Mouse (Mus musculus): ENCODE measurements around the gene Sorcs1. TPM values are rescaled to one million over a fixed set of nuclear protein-coding genes. Genes with fewer than 3 reads are reported as not detected.

Sorcs1 gene
- polyA plus RNA-seq (2014; fragmentation: Nextera tagmentation; extraction: Ambion mirVana), result 0.28 and 0.43 TPM in 2 replicates

DNA sequence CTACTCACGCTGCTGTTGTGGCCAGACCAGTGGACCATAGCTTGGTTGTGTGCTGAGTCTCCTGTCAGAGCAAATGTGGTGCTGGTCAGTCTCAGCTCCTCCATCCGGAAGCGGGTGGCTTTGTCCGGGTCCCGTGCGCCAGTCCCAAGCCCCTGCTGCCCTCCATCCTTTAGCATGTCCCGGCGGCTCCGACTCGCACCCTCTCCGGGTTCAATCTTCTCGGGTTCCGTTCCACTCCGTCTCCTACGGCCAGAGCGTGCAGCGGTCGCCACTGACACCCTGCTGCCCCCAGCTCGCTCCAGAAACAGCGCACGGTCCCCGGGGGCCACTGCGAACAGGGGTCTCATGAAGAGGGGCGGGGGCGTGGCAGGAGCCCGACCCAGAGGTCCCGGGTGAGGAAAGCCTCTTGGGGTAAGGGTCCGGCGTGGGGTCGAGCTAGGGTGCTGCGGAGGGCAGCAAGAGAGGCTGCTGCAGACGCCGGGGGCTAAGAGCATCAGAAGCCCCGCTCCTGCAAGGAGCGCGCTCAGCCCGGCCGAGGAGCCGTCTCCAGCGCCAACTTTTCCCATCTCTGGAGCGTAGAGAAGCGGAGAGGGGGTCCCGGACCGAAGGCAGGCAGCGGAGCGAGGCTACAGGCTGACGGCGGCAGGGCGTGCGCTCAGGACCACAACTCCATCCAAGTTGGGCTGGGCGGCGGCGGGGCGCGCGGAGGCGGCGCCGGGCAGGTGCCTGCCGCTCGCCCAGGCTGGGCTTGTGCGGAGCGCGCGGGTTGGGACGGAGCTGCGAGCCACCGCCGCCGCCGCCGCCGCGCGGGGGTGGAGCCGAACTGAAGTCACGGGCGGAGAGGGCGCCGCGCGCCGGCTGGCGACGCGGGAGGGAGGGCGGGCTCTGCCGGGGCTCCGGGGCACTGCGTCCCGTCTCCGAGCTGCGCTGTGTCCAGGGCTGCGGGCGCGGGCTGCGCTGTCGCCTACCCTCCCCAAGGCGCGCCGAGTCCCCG, at the start of gene Sorcs1:
Gene Sorcs1 (minus strand): TSS at position 744 of the 994 bp plus-strand sequence.
- Histone ChIP-seq H3K4me1 (ENCODE audit: control insufficient read depth, insufficient read depth, low read length) (no peaks in the 10 kb centered on the region), H3K36me3 (ENCODE audit: control insufficient read depth, insufficient read depth, low read length) (no peaks in the 10 kb centered on the region), H3K4me2 (ENCODE audit: low read depth, severe bottlenecking) (peak within 1 kb of the TSS; percentile 99), H3K9me3 (ENCODE audit: control insufficient read depth, low read length) (no peaks in the 10 kb centered on the region), H3K9ac (ENCODE audit: low read length) (peak within 1 kb of the TSS; percentile 40), H3K27ac (replicated peaks; ENCODE audit: low read depth, low read length) (no peak within 1 kb of the TSS), H3K27me3 (ENCODE audit: control insufficient read depth, insufficient read depth, low read length) (peaks cover 19% of the 10 kb centered on the region), H3K4me3 (ENCODE audit: low read depth, low read length) (peak within 1 kb of the TSS; percentile 49)
- DNase-seq (ENCODE audit: low spot score) (peak; percentile 67), ATAC-seq (ENCODE audit: insufficient number of reproducible peaks, low FRiP score, low TSS enrichment, low read depth) (peak; percentile 85)
- under 1% methylated on average over 71 of the region's 102 CpGs for WGBS

DNA sequence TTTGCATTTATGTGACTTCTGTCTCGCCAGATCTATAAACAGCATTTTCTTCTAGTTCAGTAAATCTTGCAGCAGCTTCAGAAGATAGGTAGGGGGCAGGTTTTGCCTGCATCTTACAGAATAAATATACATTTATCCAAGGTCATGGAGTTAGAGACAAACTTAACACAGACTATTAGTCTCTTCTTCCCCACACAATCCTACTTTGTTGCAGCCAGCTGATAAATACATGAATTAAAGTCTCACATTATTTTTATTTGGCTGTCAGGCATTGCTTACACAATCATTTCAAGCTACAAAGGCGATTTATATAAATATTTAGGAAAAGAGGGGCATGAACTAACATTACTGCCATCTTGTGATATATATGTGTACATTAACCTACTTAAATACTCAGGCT, 4.8 kb upstream of the Sorcs1 start:
- ATAC-seq (ENCODE audit: insufficient number of reproducible peaks, low FRiP score, low TSS enrichment, low read depth), result no peak
- Histone ChIP-seq H3K4me1 (ENCODE audit: control insufficient read depth, insufficient read depth, low read length) (no peaks in the 10 kb centered on the region), H3K36me3 (ENCODE audit: control insufficient read depth, insufficient read depth, low read length) (no peaks in the 10 kb centered on the region), H3K9ac (ENCODE audit: low read length) (no peak overlapping the region), H3K4me3 (ENCODE audit: low read depth, low read length) (no peak overlapping the region), H3K27me3 (ENCODE audit: control insufficient read depth, insufficient read depth, low read length) (0 out of 2 replicates have a peak, but pooled peaks cover 3% of the 10 kb centered on the region), H3K4me2 (ENCODE audit: low read depth, severe bottlenecking) (no peak overlapping the region), H3K27ac (replicated peaks; ENCODE audit: low read depth, low read length) (no peak overlapping the region), H3K9me3 (ENCODE audit: control insufficient read depth, low read length) (no peaks in the 10 kb centered on the region)
- WGBS, result 62% methylated on average over 2 of the region's 2 CpGs
- DNase-seq (ENCODE audit: low spot score), result no peak

DNA sequence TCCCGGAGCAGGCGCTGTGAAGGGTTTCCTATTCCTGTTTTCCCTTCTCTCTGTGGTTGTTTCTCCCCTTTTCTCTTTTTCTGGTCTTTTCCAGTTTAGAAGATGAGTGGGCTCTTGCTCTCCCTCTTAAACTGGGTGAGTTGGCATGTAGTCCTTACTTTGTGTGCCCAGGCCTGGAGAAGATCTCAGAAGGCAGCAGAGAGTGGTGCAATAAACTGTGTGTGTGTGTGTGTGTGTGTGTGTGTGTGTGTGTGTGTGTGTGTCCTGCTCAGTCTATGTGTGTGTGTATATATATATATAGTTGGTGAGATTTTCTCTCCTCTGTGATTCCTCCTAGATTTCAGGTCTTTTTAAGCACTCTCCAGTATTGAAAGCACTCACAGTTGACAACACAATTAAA, 500 bp upstream of the Sorcs1 start:
- DNase-seq (ENCODE audit: low spot score), result no peak
- peaks cover 19% of the 10 kb centered on the region for H3K27me3 ChIP-seq (ENCODE audit: control insufficient read depth, insufficient read depth, low read length)
- peak overlapping the region; percentile 99 for H3K4me2 ChIP-seq (ENCODE audit: low read depth, severe bottlenecking)
- ATAC-seq (ENCODE audit: insufficient number of reproducible peaks, low FRiP score, low TSS enrichment, low read depth), result no peak
- H3K36me3 ChIP-seq (ENCODE audit: control insufficient read depth, insufficient read depth, low read length), result no peaks in the 10 kb centered on the region
- H3K27ac ChIP-seq (replicated peaks; ENCODE audit: low read depth, low read length), result no peak overlapping the region
- H3K9ac ChIP-seq (ENCODE audit: low read length), result peak overlapping the region; percentile 40
- peak overlapping the region; percentile 49 for H3K4me3 ChIP-seq (ENCODE audit: low read depth, low read length)
- 0% methylated on average over 2 of the region's 2 CpGs for WGBS
- no peaks in the 10 kb centered on the region for H3K9me3 ChIP-seq (ENCODE audit: control insufficient read depth, low read length)
- H3K4me1 ChIP-seq (ENCODE audit: control insufficient read depth, insufficient read depth, low read length), result no peaks in the 10 kb centered on the region

DNA sequence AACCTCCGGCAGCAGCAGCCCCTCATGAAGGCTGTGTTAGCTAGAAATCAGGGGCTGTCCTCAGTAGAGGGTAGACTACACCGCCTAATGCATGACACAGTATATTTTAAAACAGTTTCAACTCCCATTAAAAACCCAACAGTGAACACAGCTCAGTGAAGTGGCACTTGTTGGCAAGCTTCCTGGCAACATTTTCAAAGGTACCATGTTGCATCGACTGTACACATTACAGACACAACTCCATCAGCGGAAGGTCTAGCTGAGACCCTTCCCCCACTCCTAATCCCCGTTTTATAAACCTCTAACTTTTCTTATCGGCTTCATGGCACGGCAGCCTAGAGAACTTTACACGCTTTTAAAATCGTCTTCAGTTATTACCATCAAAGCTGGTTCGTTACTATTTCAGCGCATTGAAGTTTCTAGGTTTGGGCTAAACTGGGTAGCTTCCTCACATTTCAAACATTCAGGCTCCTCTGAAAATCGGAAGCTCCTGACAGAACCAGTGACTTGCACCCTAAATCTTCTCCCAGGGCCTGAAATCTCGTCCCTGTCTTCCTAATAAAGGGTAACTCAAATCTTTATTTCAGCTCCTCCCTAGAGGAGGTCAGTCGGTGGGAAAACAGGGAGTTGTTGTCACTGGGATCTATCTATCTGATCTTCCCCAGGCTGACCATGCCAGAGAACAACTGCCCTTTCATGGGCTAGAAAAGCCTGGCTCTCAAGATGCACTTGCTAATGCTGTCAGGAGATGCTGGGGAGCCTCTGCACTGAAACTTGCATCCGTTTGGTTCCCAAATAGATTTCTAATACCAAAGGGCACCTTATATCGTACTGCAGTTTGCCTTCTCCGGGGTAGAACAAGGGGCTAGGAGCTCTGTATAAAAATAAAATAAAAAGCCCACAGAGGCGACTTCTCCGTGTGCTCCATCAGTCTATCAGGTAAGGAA, 1.6 kb downstream of the Sorcs1 start:
- H3K4me1 ChIP-seq (ENCODE audit: control insufficient read depth, insufficient read depth, low read length), result no peaks in the 10 kb centered on the region
- ATAC-seq (ENCODE audit: insufficient number of reproducible peaks, low FRiP score, low TSS enrichment, low read depth), result no peak
- no peak overlapping the region for H3K27ac ChIP-seq (replicated peaks; ENCODE audit: low read depth, low read length)
- H3K4me3 ChIP-seq (ENCODE audit: low read depth, low read length), result no peak overlapping the region
- H3K36me3 ChIP-seq (ENCODE audit: control insufficient read depth, insufficient read depth, low read length), result no peaks in the 10 kb centered on the region
- H3K9me3 ChIP-seq (ENCODE audit: control insufficient read depth, low read length), result no peaks in the 10 kb centered on the region
- H3K4me2 ChIP-seq (ENCODE audit: low read depth, severe bottlenecking), result no peak overlapping the region
- no peak for DNase-seq (ENCODE audit: low spot score)
- WGBS, result 50% methylated on average over 19 of the region's 19 CpGs
- H3K27me3 ChIP-seq (ENCODE audit: control insufficient read depth, insufficient read depth, low read length), result peaks cover 19% of the 10 kb centered on the region
- H3K9ac ChIP-seq (ENCODE audit: low read length), result no peak overlapping the region

DNA sequence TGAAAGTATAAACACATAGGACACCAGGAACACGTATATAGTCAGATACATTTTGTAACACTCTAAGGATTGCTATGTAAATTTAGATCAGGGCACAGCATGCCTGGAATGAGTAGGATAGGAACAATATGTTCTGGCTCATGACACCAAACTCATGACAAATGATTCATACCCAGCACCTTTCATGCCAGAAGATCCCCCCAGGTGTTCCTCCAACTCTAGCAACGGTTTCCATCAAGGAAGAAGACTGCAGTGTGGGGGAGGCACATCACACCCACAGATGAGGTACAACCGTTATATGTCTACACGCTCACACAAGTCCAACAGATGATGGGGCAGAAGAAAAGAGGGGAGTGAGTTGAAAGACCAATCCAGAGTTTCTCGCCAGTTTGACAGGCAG, 3.5 kb downstream of the Sorcs1 start:
- WGBS, result 72% methylated on average over 5 of the region's 5 CpGs
- H3K4me3 ChIP-seq (ENCODE audit: low read depth, low read length), result no peak overlapping the region
- H3K27ac ChIP-seq (replicated peaks; ENCODE audit: low read depth, low read length), result no peak overlapping the region
- no peak for ATAC-seq (ENCODE audit: insufficient number of reproducible peaks, low FRiP score, low TSS enrichment, low read depth)
- DNase-seq (ENCODE audit: low spot score), result no peak
- no peaks in the 10 kb centered on the region for H3K4me1 ChIP-seq (ENCODE audit: control insufficient read depth, insufficient read depth, low read length)
- H3K9ac ChIP-seq (ENCODE audit: low read length), result no peak overlapping the region
- peaks cover 19% of the 10 kb centered on the region for H3K27me3 ChIP-seq (ENCODE audit: control insufficient read depth, insufficient read depth, low read length)
- no peak overlapping the region for H3K4me2 ChIP-seq (ENCODE audit: low read depth, severe bottlenecking)
- H3K9me3 ChIP-seq (ENCODE audit: control insufficient read depth, low read length), result no peaks in the 10 kb centered on the region
- H3K36me3 ChIP-seq (ENCODE audit: control insufficient read depth, insufficient read depth, low read length), result no peaks in the 10 kb centered on the region

DNA sequence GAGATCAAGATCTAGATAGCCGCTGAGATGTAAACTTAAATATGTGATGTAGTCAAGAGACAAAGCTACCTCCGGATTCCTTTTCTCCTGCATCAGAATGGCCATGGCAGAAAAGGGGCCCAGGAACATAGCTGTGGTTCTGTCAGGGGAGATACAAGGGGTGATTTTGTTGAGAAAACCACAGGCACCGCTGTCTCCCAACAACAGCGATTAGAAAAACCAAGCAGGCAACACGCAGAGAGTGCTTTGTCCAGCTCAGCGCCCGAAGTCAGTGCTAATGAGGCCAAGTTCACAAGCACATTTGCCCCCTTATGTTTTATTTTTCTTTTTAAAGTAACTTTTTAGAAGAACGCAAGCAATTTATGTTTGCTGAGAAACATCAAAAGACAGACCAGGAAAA, 10.9 kb downstream of the Sorcs1 start:
- Histone ChIP-seq H3K4me3 (ENCODE audit: low read depth, low read length) (no peak overlapping the region), H3K9ac (ENCODE audit: low read length) (no peak overlapping the region), H3K36me3 (ENCODE audit: control insufficient read depth, insufficient read depth, low read length) (no peaks in the 10 kb centered on the region), H3K4me2 (ENCODE audit: low read depth, severe bottlenecking) (no peak overlapping the region), H3K9me3 (ENCODE audit: control insufficient read depth, low read length) (no peaks in the 10 kb centered on the region), H3K4me1 (ENCODE audit: control insufficient read depth, insufficient read depth, low read length) (no peaks in the 10 kb centered on the region), H3K27me3 (ENCODE audit: control insufficient read depth, insufficient read depth, low read length) (no peaks in the 10 kb centered on the region), H3K27ac (replicated peaks; ENCODE audit: low read depth, low read length) (no peak overlapping the region)
- 78% methylated on average over 8 of the region's 8 CpGs for WGBS
- DNase-seq (ENCODE audit: low spot score), result no peak
- no peak for ATAC-seq (ENCODE audit: insufficient number of reproducible peaks, low FRiP score, low TSS enrichment, low read depth)

DNA sequence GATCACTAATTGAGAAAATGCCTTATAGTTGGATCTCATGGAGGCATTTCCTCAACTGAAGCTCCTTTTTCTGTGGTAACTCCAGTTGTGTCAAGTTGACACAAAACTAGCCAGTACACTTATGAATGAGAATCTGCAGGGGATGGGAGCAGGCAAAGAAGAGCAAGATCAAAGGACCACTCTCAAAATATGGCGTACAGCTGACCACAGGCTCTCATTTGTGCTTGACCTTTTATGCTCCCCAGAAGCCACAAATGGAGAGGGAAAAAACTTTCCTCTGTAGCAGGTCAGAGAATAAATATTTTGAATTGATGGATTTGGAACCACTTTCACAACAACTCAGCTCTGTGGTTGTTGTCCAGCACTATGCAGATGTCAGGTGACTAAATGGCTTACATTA, 14.1 kb downstream of the Sorcs1 start:
- no peaks in the 10 kb centered on the region for H3K9me3 ChIP-seq (ENCODE audit: control insufficient read depth, low read length)
- no peak for DNase-seq (ENCODE audit: low spot score)
- H3K36me3 ChIP-seq (ENCODE audit: control insufficient read depth, insufficient read depth, low read length), result no peaks in the 10 kb centered on the region
- H3K4me1 ChIP-seq (ENCODE audit: control insufficient read depth, insufficient read depth, low read length), result no peaks in the 10 kb centered on the region
- H3K4me3 ChIP-seq (ENCODE audit: low read depth, low read length), result no peak overlapping the region
- H3K4me2 ChIP-seq (ENCODE audit: low read depth, severe bottlenecking), result no peak overlapping the region
- WGBS, result 57% methylated on average over 1 of the region's 1 CpGs
- no peak for ATAC-seq (ENCODE audit: insufficient number of reproducible peaks, low FRiP score, low TSS enrichment, low read depth)
- no peak overlapping the region for H3K27ac ChIP-seq (replicated peaks; ENCODE audit: low read depth, low read length)
- no peak overlapping the region for H3K9ac ChIP-seq (ENCODE audit: low read length)
- H3K27me3 ChIP-seq (ENCODE audit: control insufficient read depth, insufficient read depth, low read length), result no peaks in the 10 kb centered on the region

DNA sequence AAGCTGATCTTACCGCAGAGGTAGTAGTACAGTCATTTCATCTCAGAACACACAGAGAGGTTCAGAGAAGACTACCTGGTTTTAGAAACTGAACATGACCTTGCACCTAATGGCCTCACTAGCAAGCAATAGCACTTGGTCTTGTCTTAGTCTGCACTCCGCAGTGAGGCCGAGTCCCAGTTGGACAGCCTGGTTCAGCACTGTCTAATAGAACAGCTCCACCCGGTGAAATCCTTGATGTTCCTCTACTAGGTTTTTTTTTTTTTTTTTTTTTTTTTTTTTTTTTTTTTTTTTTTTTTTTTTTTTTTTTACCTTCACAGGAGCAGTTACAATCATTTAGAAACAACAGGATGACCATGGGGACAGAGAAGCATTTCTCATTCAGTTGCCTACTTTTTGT, 19.3 kb downstream of the Sorcs1 start:
- H3K9me3 ChIP-seq (ENCODE audit: control insufficient read depth, low read length), result no peaks in the 10 kb centered on the region
- no peak overlapping the region for H3K4me2 ChIP-seq (ENCODE audit: low read depth, severe bottlenecking)
- no peaks in the 10 kb centered on the region for H3K4me1 ChIP-seq (ENCODE audit: control insufficient read depth, insufficient read depth, low read length)
- ATAC-seq (ENCODE audit: insufficient number of reproducible peaks, low FRiP score, low TSS enrichment, low read depth) (no peak), DNase-seq (ENCODE audit: low spot score) (peak; percentile 51)
- H3K4me3 ChIP-seq (ENCODE audit: low read depth, low read length), result no peak overlapping the region
- no peaks in the 10 kb centered on the region for H3K27me3 ChIP-seq (ENCODE audit: control insufficient read depth, insufficient read depth, low read length)
- H3K9ac ChIP-seq (ENCODE audit: low read length), result no peak overlapping the region
- no peak overlapping the region for H3K27ac ChIP-seq (replicated peaks; ENCODE audit: low read depth, low read length)
- WGBS, result 80% methylated on average over 4 of the region's 4 CpGs
- no peaks in the 10 kb centered on the region for H3K36me3 ChIP-seq (ENCODE audit: control insufficient read depth, insufficient read depth, low read length)

All from limb, embryonic 11.5 days (tissue).